Mouse (Mus musculus) adrenal gland, postnatal 36 days (tissue): ENCODE measurements around the gene Gak. TPM values are rescaled to one million over a fixed set of nuclear protein-coding genes. Genes with fewer than 3 reads are reported as not detected.
"Not testable (repeated sequence)": the region's sequence is repeated elsewhere in the genome, so short reads cannot be mapped to it uniquely, and the experiment has no call there.

Experiments used
- DNase-seq, 2 experiments: peaks; one replicate each; pipeline ENCODE4 v3.0.0; 2021; ENCODE audit warnings: mixed read lengths in 1 of 2
- total RNA-seq, 2 experiments: library from RNA; stranded (reverse); gene quantifications; 2 replicates each; pipeline ENCODE4 v1.2.3; 2021

Gak gene
- total RNA-seq, 2 experiments from 2014 or later, result 81.2 to 82.4 TPM

- no peak for DNase-seq
Observed at GRCm38 (mm10) chr5:108655891-108656650, 26.5 kb upstream of the Gak start.

DNA sequence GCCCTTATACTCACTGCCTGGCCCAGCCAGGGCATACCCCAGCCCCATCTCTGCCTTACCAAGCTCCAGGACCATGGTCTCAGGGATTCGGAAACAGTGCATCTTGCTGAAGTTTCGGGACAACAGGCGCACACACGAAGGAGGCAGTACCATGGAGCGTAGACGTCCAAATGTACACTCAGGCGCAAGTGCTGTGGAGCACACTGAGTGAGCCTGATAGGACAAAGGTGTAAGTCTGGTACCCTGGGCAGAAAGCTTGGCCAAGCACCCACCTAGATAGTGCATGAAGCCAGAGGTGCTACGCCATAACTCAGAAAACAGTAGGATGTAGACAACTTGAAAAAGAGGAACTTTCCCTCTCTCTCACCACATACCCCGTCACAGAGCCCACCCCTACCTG is 25.8 kb upstream of the Gak start:
- DNase-seq, result no peak

DNA sequence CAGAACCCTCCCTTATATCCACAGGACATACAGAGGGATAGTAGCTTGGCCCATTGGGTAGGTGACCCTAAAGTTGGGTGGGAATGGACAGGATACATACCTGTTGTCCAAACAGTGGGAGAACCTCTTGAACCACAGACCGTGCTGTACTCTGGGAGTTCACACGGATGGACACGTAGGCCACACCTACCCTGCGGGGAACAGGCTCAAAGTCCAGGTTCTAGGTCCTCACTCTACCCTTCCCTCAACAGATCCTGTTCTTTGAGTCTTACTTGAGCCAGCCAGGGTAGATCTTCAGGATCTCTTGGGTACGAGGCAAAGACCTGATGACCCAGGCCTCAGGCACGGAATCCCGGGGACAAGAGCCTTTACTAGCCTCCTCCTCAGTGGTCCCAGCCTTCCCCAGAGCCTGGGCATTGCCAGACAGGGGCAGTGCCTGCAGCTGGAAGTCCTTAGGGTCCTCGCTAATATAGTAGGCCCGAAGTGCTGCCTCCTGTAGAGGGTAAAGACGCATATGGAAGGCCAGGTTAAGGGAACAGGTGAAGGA is 25.0 kb upstream of the Gak start:
- no peak for DNase-seq

DNA sequence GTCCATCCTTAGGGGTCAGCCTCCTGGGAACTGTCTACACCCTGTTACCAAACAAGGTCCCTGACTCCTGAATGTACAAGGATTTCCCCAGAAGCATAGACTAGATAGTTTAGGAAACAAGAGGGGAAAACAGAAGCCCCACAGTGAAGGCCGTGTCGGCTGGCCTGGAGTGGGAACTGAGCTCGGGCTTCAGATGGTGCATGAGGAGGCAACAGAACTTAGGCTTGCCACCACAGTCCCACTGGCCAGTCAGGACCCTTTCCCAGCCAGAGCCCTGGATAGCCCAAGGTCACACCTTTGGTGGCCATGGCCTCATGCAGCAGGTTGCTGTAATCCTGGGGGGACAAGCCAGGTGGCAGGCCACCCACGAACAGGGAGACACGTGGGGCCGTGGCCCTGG is 23.8 kb upstream of the Gak start:
- DNase-seq, result no peak

GRCm38 (mm10) chr5:108651823-108652222 is 22.3 kb upstream of the Gak start:
- DNase-seq, result peak; percentile 29 to 73

DNA sequence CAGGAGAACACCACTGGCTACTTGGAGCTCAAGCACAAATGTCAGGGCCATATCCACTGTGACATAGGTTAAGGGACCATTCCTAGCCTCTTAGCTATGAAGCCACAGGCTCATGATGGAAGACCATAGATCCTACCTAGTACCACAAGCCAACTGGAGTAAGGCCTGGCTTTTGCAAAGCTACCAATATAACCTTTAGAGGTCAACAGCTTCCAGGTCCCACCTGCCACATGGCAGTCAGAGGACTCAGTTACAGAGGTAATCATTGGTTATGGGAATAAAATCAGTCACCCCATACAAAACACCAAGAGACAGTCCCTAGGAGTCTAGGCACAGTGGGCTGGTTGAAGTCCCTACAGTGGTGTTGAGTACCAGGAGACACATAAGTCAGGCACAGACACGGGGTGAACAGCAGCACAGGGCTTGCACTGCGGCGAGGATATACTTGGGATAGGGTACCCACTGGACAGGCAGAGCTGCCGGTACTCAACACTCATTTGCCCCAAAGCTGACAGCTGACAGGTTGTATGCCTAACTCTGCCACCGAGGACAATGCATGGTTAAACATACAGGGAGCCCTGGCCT is 21.7 kb upstream of the Gak start:
- DNase-seq, result no peak

DNA sequence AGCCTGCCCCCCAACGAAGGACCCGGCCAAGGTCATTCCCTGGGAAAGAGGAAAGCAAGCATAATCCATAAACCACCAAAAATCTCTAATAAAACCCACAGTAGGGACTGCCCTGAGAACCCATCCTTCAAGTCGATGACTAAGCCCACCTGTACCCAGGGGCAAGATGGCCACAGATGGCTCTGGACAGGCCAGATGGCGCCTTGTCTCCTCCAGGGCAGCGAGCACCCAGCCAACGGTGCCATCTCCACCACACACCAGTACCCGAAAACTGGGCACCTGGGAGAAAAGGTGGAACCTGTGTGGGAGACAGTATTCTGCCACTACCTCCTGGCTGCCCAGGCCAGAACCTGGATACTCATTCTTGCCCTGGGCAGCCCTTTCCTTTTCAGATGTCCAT is 20.8 kb upstream of the Gak start:
- DNase-seq, result no peak

- DNase-seq, result no peak
Observed at GRCm38 (mm10) chr5:108648937-108649576, 19.5 kb upstream of the Gak start.

- DNase-seq, result no peak
Observed at GRCm38 (mm10) chr5:108647820-108648465, 18.4 kb upstream of the Gak start.

DNA sequence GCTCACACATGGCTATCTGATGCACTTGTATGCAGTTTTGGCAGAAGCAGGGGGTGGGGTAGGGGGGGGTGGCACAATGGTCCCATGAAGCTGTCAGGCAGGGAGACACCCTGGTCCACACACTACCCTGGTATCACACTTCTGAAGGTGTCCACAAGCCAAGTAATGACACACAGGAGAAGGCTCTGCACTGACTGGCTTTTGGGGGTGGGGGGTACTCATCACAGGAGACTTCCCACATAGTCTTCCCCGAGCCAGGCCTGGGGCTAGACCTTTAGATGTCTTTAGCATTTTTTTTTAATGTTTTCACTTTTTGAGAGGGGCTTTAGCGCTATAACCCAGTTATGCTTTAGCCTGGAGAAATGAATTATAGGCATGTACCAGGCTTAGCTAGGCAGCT is 17.8 kb upstream of the Gak start:
- DNase-seq, result no peak

GRCm38 (mm10) chr5:108646343-108646660 is 16.7 kb upstream of the Gak start:
- no peak for DNase-seq

- DNase-seq, result no peak
Observed at GRCm38 (mm10) chr5:108645651-108646342, 16.2 kb upstream of the Gak start.

- DNase-seq, result no peak
Observed at GRCm38 (mm10) chr5:108643674-108644073, 14.1 kb upstream of the Gak start.

DNA sequence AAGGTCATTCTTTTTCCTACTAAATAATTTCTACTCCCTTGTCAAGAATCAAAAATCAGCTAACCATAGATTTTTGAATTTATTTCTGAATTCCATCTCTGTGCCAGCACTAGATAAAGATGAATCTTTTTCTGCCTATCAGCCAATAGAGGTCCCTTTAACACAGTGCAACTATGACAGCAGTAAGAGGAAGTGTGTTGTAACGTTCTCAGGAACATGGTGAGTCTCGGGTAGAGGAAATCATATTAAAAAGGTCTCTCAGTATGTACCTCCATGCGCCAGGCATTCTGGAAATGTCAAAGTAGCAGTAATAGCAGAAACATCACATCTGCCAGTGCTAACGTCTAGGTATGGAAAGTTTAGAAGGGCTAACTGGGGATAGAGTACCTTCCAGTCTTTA is 6.6 kb upstream of the Gak start:
- no peak for DNase-seq

DNA sequence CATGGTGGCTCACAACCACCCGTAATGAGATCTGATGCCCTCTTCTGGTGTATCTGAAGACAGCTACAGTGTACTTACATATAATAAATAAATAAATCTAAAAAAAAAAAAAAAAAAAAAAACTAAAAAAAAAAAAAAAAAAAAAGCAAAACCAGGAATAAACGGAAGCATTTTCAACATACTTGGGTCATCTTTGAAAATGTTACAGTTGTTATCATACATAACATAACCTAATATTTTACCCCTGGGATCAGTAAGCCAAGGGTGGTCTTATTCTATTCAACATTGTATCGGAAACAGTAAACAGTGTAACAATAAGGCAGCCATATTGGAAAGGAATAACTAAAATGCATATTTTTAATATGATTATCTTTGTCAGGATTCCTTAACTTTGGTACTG is 4.5 kb upstream of the Gak start:
- DNase-seq, result not testable (repeated sequence)

- no peak for DNase-seq
Observed at GRCm38 (mm10) chr5:108633676-108634075, 4.1 kb upstream of the Gak start.

GRCm38 (mm10) chr5:108628891-108629633 is 493 bp downstream of the Gak start:
- DNase-seq, result no peak

DNA sequence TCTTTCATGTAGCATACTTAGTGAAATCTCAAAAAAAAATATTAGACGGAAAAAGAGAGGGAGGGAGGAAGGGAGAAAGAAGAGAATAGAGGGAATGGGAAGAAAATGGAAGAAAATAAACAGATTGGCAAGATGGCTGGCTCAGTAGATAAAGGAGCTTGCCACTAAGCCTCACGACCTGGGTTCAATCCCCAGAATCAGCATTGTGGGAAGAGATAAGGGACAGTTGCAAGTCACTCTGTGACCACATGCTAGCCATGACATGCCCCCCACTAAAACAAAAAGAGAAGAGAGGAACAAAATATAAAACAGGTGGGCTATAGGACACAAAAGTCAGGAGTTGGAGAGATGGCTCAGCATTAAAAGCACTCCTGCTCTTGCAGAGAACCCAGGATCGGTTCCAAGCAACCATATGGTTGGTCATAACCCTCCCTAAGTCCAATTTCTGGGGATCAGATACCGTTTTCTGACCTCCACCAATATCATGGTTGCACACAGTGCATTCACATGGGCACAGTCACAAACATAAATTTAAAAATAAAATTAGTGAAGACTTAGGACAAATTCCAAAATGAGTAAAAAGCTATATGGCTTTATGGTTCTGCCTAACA is 3.4 kb downstream of the Gak start:
- no peak for DNase-seq

DNA sequence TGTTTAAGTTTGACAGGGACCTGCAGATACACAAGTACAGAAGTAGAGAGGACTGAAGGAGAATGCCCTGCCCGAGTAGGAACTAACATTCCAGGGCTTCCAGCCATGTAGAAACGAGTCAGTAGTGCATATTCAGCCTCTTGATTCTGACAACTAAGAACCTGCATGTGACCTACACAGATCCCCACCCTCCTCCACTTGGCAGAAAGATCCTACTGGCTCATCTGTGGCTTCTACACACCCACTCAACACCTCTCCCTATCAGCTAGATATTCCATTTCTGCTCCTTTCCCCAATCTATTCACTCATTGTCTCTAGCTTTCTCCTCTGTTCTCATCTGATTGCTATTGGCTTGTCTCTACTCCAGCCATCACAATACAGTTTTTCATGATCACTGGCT is 7.7 kb downstream of the Gak start:
- DNase-seq, result no peak

- no peak for DNase-seq
Observed at GRCm38 (mm10) chr5:108610426-108610825, 19.1 kb downstream of the Gak start.

GRCm38 (mm10) chr5:108602537-108602936 is 27.0 kb downstream of the Gak start:
- no peak for DNase-seq
